Mouse (Mus musculus) heart, postnatal 25 days (tissue): Measurements from ENCODE around the gene Ttc28. TPM values are rescaled to one million over a fixed set of nuclear protein-coding genes. Genes with fewer than 3 reads are reported as not detected.

ENCODE experiments used
- DNase-seq: peaks from one replicate; pipeline ENCODE4 v3.0.0; 2022; ENCODE audit warnings: low spot score
- intact Hi-C: fragments of 180-260 bp; cut with DNase I; formaldehyde crosslinking; loops from one replicate; pipeline ENCODE4 v1.15.1; 2025
- total RNA-seq, 2 experiments: library from RNA; stranded (reverse); gene quantifications; 2 replicates each; pipeline ENCODE4 v1.2.3; 2021

Gene Ttc28
- total RNA-seq, 2 experiments from 2014 or later: 13.3 to 16.9 TPM

DNA sequence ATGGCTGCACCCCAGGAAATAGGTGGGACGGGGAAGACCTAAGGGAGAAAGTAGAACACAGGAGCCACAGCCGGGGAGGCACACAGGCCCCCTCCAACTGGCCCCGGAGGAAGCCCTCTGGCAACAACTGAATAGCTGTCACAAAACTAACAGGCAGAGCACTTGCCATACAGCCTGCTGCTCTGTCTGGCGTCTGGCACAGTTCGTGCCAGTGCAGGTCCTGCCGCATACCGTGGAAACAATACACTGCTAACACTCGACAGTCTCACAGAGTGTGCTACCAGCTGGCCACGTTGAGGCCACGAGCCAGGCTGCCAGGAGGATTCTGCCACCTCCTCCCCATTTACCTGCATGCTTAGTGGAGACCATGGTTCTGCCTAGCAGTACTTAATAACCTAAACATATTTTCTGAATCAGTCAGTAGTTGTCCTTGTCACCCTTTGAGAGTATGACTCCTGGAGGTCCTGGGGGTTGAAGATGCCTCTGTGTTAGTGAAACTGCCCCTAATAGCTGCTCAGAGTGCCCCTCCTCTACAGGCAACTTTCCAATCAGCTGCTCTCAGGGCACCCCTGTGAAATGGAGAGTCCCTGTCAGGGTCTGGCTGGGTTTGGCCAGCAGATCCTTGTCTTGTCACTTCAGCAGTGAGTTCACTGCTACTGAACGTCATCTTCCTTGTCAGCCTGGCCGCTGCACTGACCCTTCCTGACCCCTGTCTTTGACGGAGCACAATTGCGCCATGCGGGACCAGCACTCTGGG, 390.8 kb downstream of the Ttc28 start:
- no peak for DNase-seq
- intact Hi-C loops: loop anchor here (10.0 kb wide), 1 partner anchor 414 kb away; no protein-coding TSS in a partner anchor

DNA sequence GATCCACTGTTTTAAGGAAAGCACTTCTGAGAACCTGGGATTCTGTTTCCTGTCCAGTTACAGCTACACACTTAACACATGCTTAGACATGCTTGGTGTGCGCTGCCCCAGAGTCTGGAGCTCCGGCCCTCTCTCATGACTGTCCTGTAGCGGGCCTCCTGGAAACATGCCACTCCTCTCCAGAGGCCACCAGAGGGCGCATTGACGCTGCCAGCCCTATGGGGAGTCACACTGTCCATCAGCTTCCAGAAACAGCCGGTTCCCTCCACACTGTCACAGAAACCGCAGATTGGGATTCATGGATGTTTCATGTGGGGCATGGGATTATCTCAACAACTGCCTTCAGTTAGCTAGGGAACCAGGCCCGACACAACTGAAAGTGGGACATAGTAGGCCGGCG, 394.0 kb downstream of the Ttc28 start:
- peak; percentile 64 for DNase-seq
- intact Hi-C loops: loop anchor here (1.0 to 10.0 kb wide), 2 partner anchors 68 to 411 kb away; no protein-coding TSS in a partner anchor

- intact Hi-C loops: loop anchor here (5.0 to 10.0 kb wide), 2 partner anchors 410 to 877 kb away; no protein-coding TSS in a partner anchor
These were observed 395.3 kb downstream of the Ttc28 start for GRCm38 (mm10) chr5:111274948-111275347.

DNA sequence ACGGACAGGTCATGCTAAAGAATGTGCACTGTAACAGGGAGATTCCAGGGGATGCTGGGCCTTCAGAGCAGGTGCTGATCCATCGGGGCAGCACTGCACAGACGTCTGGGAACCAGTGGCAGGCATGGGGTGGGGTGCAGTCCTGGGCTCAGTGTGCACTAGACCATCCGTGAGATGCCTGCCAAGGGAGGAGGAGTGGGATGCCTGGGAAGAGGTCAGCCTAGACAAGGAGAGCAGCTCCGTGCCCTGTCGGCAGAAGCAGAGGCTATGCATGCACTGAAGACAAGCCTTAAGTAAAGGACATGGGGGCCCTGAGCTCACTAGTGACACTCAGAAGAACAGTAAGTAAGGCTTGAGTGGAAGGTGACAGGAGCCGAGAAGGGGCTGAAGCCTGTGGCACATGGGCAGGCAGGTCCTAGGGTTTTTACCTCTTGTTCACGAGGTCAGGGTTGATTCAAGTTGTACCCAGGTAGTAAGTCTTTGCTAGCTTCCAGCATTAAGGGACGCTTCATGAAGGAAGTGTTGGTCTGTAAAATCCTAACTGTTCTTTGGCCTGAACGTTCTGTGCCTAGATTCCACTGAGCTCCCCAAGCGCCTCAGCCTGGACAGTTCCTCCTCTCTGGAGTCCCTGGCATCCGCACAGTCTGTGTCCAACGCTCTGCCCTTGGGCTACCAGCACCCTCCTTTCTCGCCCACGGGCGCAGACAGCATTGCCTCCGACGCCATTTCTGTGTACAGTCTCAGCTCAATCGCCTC, 405.0 kb downstream of the Ttc28 start:
- DNase-seq: no peak
- intact Hi-C loops: no loop called here

More at GRCm38 (mm10) chr5:111274948-111275347, 395.3 kb downstream of the Ttc28 start:
- DNase-seq: no peak

DNA sequence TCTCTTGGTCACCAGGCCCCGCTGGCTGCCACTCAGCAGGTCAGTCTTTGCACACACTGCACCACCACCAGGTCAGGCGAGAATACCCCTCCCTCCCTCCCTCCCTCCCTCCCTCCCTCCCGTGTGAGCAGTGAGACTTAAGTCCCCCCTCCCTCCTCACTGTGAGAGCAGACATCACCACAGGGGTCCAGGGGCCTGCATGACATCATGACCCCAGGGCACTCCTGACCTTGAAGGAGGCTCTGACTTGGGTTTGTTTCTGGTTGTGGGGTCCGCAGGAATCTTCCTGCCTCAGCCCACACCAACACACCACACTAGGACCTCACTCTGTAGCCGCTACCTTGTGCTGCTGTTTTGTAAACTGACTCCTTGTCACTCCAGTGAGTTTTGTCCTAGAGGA, 408.0 kb downstream of the Ttc28 start:
- intact Hi-C loops: no loop called here
- DNase-seq: no peak

DNA sequence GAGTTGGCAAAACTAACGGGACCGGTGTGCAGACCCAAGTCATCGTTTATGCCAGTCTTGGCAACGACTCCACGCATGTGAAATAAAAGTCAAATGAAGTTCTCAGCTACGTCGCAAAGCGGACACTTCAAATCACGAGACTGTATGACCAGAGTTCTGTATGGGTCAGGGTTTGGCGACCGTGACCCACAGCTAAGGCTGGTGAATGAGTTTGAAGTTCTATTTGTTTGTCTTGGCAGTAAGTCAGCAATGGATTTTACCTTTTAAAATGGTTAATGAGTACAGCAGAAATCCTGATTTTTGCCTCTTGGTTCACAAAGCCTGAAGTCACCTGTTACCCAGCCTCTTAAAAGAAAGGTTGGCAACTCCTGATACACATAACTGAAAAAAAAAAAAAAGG, 408.9 kb downstream of the Ttc28 start:
- intact Hi-C loops: no loop called here
- DNase-seq: no peak

DNA sequence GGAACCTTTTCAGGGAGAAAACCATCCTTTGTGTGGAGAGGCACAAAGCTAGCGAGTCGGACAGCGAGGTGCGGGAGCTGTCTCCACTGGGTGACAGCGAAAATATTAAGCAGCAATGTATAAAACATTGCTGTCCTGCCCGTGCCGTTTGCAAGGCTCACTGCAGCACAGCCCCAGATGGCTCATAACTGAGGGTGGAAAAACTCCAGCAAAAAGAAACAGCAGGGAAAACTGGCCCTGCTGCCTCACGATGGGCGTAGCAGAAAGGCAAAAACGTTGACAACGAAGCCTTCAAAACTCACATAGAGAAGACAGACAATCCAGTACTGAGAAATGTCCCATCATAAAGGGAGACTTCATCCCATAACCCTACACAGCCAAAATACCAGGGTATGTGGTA, 410.5 kb downstream of the Ttc28 start:
- intact Hi-C loops: no loop called here

GRCm38 (mm10) chr5:111291639-111292038, 412.0 kb downstream of the Ttc28 start:
- no peak for DNase-seq
- intact Hi-C loops: no loop called here

More for the DNA sequence above, 410.5 kb downstream of the Ttc28 start:
- DNase-seq: no peak

- intact Hi-C loops: no loop called here
These were observed 418.2 kb downstream of the Ttc28 start for GRCm38 (mm10) chr5:111297801-111298200.

GRCm38 (mm10) chr5:111298706-111299105, 419.1 kb downstream of the Ttc28 start:
- DNase-seq: no peak
- intact Hi-C loops: no loop called here

More at GRCm38 (mm10) chr5:111297801-111298200, 418.2 kb downstream of the Ttc28 start:
- no peak for DNase-seq

DNA sequence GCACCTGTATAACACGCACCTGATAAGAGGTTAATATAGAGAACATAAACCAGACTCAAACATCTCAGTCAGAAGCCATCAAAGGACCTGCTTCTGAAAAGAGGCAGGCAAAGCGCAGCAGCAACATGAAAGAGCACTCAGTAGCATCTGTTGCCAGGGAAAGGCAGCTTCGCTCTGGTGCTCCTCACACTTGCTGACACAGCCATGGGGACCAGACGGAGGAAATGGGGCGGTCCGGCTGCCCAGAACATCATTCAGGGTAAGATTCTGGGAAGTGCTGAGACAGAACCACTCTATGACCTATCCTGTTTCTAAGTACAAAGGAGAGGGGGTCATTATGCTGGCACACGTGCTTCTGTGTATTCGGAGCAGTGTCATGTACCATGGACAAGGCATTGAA, 421.2 kb downstream of the Ttc28 start:
- intact Hi-C loops: no loop called here
- DNase-seq: no peak

DNA sequence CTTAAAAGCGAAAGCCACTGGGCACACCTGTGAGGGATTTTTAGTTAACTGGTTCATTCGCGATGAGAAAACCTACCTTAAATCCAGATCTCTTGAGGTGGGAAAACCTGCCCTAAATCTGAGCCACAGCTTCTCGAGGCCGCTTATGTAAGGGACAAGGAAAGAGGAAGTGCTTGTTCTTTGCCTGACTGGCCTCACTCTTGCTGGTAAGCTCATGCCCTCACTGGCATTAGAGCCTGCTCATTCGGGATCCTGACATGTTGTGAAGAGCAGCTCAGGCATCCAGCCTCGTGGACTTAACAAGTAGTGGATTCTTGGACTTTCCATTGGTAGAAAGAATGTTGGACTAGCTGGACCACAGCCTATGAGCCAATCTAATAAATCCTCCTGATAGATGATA, 422.1 kb downstream of the Ttc28 start:
- no peak for DNase-seq
- intact Hi-C loops: no loop called here

- intact Hi-C loops: no loop called here
- DNase-seq: no peak
These were observed 425.1 kb downstream of the Ttc28 start for GRCm38 (mm10) chr5:111304730-111305129.

GRCm38 (mm10) chr5:111310185-111310584, 430.6 kb downstream of the Ttc28 start:
- intact Hi-C loops: no loop called here
- no peak for DNase-seq

- intact Hi-C loops: no loop called here
- no peak for DNase-seq
These were observed 434.2 kb downstream of the Ttc28 start for GRCm38 (mm10) chr5:111313833-111314232.

GRCm38 (mm10) chr5:111315061-111315460, 435.5 kb downstream of the Ttc28 start:
- no peak for DNase-seq
- intact Hi-C loops: no loop called here

GRCm38 (mm10) chr5:111317526-111317925, 437.9 kb downstream of the Ttc28 start:
- DNase-seq: no peak
- intact Hi-C loops: no loop called here

DNA sequence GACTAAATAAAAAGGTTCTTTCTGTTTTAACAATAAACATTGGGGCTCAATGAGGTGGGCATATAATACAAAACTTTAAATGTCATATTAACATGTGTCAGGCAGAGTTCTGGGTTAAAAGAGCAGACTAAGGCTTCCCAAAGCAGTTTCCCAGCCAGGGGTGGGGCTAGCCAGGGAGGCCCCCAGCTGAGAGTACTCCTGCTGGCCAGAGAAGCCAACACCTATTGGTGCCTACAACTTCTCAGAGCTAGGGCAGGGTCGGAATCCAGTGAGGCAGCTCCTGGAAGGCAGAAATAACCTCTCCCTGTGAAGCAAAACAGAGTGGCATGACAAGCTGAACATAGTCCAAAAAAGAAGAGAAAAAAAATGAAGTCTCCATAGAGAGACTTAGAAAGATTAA, 439.3 kb downstream of the Ttc28 start:
- intact Hi-C loops: no loop called here

DNA sequence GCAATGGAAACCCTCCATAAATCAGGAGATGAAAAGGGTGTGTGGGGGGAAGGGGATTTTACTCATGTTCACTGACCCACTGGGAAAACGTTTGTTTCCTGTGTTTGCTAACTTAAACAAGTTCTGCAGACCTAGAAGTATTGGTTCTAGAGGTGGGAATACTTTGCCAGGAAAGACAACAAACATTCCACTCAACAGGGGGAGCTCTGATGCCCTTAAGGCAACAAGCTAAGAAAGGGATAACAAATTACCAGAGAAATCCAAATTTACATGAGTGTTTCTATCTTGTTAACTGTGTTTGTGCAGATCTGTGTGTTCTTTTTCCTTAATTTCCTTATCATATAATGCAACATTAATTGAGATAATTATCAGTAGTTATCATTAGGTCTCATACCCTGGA, 446.2 kb downstream of the Ttc28 start:
- DNase-seq: no peak
- intact Hi-C loops: no loop called here

More for the DNA sequence above, 439.3 kb downstream of the Ttc28 start:
- DNase-seq: no peak

GRCm38 (mm10) chr5:111327420-111327819, 447.8 kb downstream of the Ttc28 start:
- no peak for DNase-seq
- intact Hi-C loops: no loop called here
